Mouse (Mus musculus): ENCODE results near the gene Uso1. TPM values are rescaled to one million over a fixed set of nuclear protein-coding genes. Genes with fewer than 3 reads are reported as not detected.

Gene Uso1
- total and polyA plus RNA-seq, 3 experiments: 12.3 to 45.4 (median 39.0) TPM

DNA sequence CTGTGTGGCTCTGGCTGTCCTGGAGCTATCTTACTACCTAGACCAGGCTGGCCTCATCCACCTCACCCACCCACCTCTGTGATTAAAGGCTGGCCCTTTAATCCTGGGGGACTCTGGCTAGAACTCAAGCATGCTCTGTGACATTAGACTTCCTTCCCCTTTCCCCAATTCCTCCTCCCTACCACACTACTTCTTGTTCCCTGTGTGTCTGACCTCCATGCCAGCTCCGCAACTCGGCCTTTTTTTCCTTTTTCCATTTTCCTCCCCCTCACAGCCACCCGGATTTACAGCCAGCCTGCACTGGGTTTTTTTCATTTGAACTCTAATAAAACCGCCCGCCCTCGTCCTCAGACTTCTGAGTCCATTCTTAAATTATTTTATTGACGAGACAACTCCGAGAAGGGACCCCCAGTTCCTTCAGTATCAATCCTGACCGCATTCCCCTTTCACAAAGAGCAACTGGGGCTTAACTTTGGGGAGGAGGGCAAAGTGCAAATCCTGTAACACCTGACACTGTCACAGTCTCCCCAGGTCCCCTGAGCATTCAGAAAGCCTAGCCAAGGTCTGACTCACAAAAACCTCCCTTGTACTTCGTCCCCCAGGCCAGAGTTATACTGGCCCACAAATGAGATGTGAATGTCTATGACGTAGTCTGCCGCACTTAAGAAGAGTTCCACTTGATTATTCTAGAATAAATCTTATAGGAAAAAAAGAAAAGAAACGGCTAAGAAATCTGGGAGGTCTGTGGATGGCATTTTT is 39.2 kb upstream of the Uso1 start:
- Histone ChIP-seq H3K36me3 (ENCODE audit: control insufficient read depth, insufficient read depth, low read length) (no peaks in the 10 kb centered on the region), H3K4me3 (no peak overlapping the region), H3K27ac (no peak overlapping the region), H3K79me2 (replicated peaks; ENCODE audit: control insufficient read depth, insufficient read depth, low read length) (no peaks in the 10 kb centered on the region), H3K9ac (ENCODE audit: low read depth, low read length) (no peak overlapping the region), H3K27me3 (ENCODE audit: control insufficient read depth, insufficient read depth, low read length) (no peaks in the 10 kb centered on the region), H3K4me1 (ENCODE audit: control insufficient read depth, insufficient read depth, low read length) (peaks cover 3% of the 10 kb centered on the region)
- DNase-seq: peak in 1 of 2 experiments; percentile 18
- 58% methylated on average over 13 of the region's 13 CpGs for WGBS
- TF ChIP-seq CTCF (IDR thresholded peaks at IDR 0.05): no peak
- TF ChIP-seq EP300 (IDR thresholded peaks at IDR 0.05; ENCODE audit: insufficient read depth, low read depth, low read length): no peak
- no peak for TF ChIP-seq POLR2A (IDR thresholded peaks at IDR 0.05; ENCODE audit: insufficient read depth, low read depth, low read length)
- intact Hi-C loops (cut with DNase I): no loop called here

DNA sequence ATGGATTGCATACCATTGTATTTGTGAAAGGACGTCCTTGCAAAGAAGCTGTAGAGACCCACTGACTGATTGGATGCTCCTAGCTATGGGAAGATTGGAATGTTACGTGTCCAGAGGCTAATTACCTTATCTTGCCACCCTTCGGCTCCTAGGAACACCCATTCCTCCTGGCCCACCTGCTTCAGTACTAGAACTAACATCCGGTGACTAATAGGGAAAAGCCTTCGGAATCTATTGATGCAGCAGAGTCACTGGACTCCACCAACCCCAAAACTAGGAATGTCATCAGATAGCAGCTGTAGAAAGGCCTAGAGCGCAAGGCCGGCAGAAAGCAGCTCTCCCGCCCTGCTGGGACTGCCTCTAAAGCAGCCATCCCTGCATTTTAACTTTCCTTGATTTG is 36.1 kb upstream of the Uso1 start:
- no peak overlapping the region for H3K27ac ChIP-seq
- H3K79me2 ChIP-seq (replicated peaks; ENCODE audit: control insufficient read depth, insufficient read depth, low read length): no peaks in the 10 kb centered on the region
- no peak overlapping the region for H3K9ac ChIP-seq (ENCODE audit: low read depth, low read length)
- H3K4me1 ChIP-seq (ENCODE audit: control insufficient read depth, insufficient read depth, low read length): peaks cover 3% of the 10 kb centered on the region
- intact Hi-C loops (cut with DNase I): no loop called here
- no peak overlapping the region for H3K4me3 ChIP-seq
- WGBS: 89% methylated on average over 8 of the region's 8 CpGs
- TF ChIP-seq POLR2A (IDR thresholded peaks at IDR 0.05; ENCODE audit: insufficient read depth, low read depth, low read length): no peak
- no peak for TF ChIP-seq EP300 (IDR thresholded peaks at IDR 0.05; ENCODE audit: insufficient read depth, low read depth, low read length)
- TF ChIP-seq CTCF (IDR thresholded peaks at IDR 0.05): no peak
- no peaks in the 10 kb centered on the region for H3K36me3 ChIP-seq (ENCODE audit: control insufficient read depth, insufficient read depth, low read length)
- H3K27me3 ChIP-seq (ENCODE audit: control insufficient read depth, insufficient read depth, low read length): no peaks in the 10 kb centered on the region
- no peak for DNase-seq

- Histone ChIP-seq H3K4me3 (no peak overlapping the region), H3K27me3 (ENCODE audit: control insufficient read depth, insufficient read depth, low read length) (no peaks in the 10 kb centered on the region), H3K27ac (no peak overlapping the region; the same call in 1 of the 2 replicates), H3K4me1 (ENCODE audit: control insufficient read depth, insufficient read depth, low read length) (peaks cover 3% of the 10 kb centered on the region), H3K36me3 (ENCODE audit: control insufficient read depth, insufficient read depth, low read length) (no peaks in the 10 kb centered on the region), H3K9ac (ENCODE audit: low read depth, low read length) (no peak overlapping the region), H3K79me2 (replicated peaks; ENCODE audit: control insufficient read depth, insufficient read depth, low read length) (no peaks in the 10 kb centered on the region)
- peak in 1 of 2 experiments; percentile 40 for DNase-seq
- TF ChIP-seq EP300 (IDR thresholded peaks at IDR 0.05; ENCODE audit: insufficient read depth, low read depth, low read length) (no peak), CTCF (IDR thresholded peaks at IDR 0.05) (no peak), POLR2A (IDR thresholded peaks at IDR 0.05; ENCODE audit: insufficient read depth, low read depth, low read length) (no peak)
- 11% methylated on average over 6 of the region's 6 CpGs for WGBS
- intact Hi-C loops (cut with DNase I): no loop called here
These were observed 34.7 kb upstream of the Uso1 start for GRCm38 (mm10) chr5:92103062-92103461.

GRCm38 (mm10) chr5:92103816-92104415 is 33.8 kb upstream of the Uso1 start:
- peaks cover 3% of the 10 kb centered on the region for H3K4me1 ChIP-seq (ENCODE audit: control insufficient read depth, insufficient read depth, low read length)
- no peaks in the 10 kb centered on the region for H3K79me2 ChIP-seq (replicated peaks; ENCODE audit: control insufficient read depth, insufficient read depth, low read length)
- H3K27me3 ChIP-seq (ENCODE audit: control insufficient read depth, insufficient read depth, low read length): no peaks in the 10 kb centered on the region
- intact Hi-C loops (cut with DNase I): no loop called here
- no peaks in the 10 kb centered on the region for H3K36me3 ChIP-seq (ENCODE audit: control insufficient read depth, insufficient read depth, low read length)
- no peak overlapping the region for H3K4me3 ChIP-seq
- H3K9ac ChIP-seq (ENCODE audit: low read depth, low read length): no peak overlapping the region
- WGBS: 42% methylated on average over 13 of the region's 13 CpGs
- DNase-seq: no peak
- no peak for TF ChIP-seq CTCF (IDR thresholded peaks at IDR 0.05)
- no peak for TF ChIP-seq EP300 (IDR thresholded peaks at IDR 0.05; ENCODE audit: insufficient read depth, low read depth, low read length)
- no peak for TF ChIP-seq POLR2A (IDR thresholded peaks at IDR 0.05; ENCODE audit: insufficient read depth, low read depth, low read length)
- no peak overlapping the region; the same call in 1 of the 2 replicates for H3K27ac ChIP-seq

GRCm38 (mm10) chr5:92106327-92107125 is 31.2 kb upstream of the Uso1 start:
- Histone ChIP-seq H3K4me3 (no peak overlapping the region), H3K79me2 (replicated peaks; ENCODE audit: control insufficient read depth, insufficient read depth, low read length) (no peaks in the 10 kb centered on the region), H3K4me1 (ENCODE audit: control insufficient read depth, insufficient read depth, low read length) (peaks cover 3% of the 10 kb centered on the region), H3K9ac (ENCODE audit: low read depth, low read length) (no peak overlapping the region), H3K27ac (no peak overlapping the region), H3K36me3 (ENCODE audit: control insufficient read depth, insufficient read depth, low read length) (no peaks in the 10 kb centered on the region), H3K27me3 (ENCODE audit: control insufficient read depth, insufficient read depth, low read length) (no peaks in the 10 kb centered on the region)
- TF ChIP-seq POLR2A (IDR thresholded peaks at IDR 0.05; ENCODE audit: insufficient read depth, low read depth, low read length) (no peak), EP300 (IDR thresholded peaks at IDR 0.05; ENCODE audit: insufficient read depth, low read depth, low read length) (no peak), CTCF (IDR thresholded peaks at IDR 0.05) (no peak)
- 37% methylated on average over 10 of the region's 10 CpGs for WGBS
- DNase-seq: peak in 1 of 2 experiments; percentile 58
- intact Hi-C loops (cut with DNase I): no loop called here

All from heart, adult 2 months (tissue).